Mouse (Mus musculus) liver, adult (tissue): Measurements from ENCODE around the gene Lrrc25.

Experiments
- GATA4 ChIP-seq: IDR thresholded peaks from 2 replicates; pipeline ENCODE4 v1.6.1; 2014; ENCODE audit warnings: mild to moderate bottlenecking, low read length; ENCODE audit not compliant: insufficient replicate concordance

Lrrc25 gene

GRCm38 (mm10) chr8:70667071-70667470 is 51.1 kb downstream of the Lrrc25 start:
- no peak for TF ChIP-seq GATA4
